Mouse (Mus musculus) gastrocnemius, postnatal 10 days (tissue): ENCODE data around the gene Gm21988. TPM values are rescaled to one million over a fixed set of nuclear protein-coding genes. Genes with fewer than 3 reads are reported as not detected.

ENCODE experiments used
- DNase-seq: peaks from one replicate; pipeline ENCODE4 v3.0.0; 2021; ENCODE audit warnings: mixed read lengths
- total RNA-seq, 2 experiments: library from RNA; stranded (reverse); gene quantifications; 2 replicates each; pipeline ENCODE4 v1.2.3; 2021

Gm21988 gene
- total RNA-seq, 2 experiments from 2014 or later = 2.8 to 3.8 TPM

GRCm38 (mm10) chr11:70236717-70237116 is 2.9 kb downstream of the Gm21988 start:
- no peak for DNase-seq

- no peak for DNase-seq
Measured at GRCm38 (mm10) chr11:70235254-70235900, 4.3 kb downstream of the Gm21988 start.

- no peak for DNase-seq
Measured at GRCm38 (mm10) chr11:70234497-70234896, 5.1 kb downstream of the Gm21988 start.

GRCm38 (mm10) chr11:70234037-70234436 is 5.6 kb downstream of the Gm21988 start:
- no peak for DNase-seq

- no peak for DNase-seq
Measured at GRCm38 (mm10) chr11:70233016-70233415, 6.6 kb downstream of the Gm21988 start.

GRCm38 (mm10) chr11:70232546-70232945 is 7.1 kb downstream of the Gm21988 start:
- DNase-seq = peak; percentile 60

GRCm38 (mm10) chr11:70230239-70230727 is 9.3 kb downstream of the Gm21988 start:
- DNase-seq = peak; percentile 91

GRCm38 (mm10) chr11:70229260-70230010 is 10.2 kb downstream of the Gm21988 start, which contains the start of gene Bcl6b:
TSS of gene Bcl6b (minus strand) at chr11:70229798.
- no peak for DNase-seq

GRCm38 (mm10) chr11:70228828-70229227 is 10.8 kb downstream of the Gm21988 start:
- DNase-seq = peak; percentile 77

- no peak for DNase-seq
Measured at GRCm38 (mm10) chr11:70227661-70228245, 11.9 kb downstream of the Gm21988 start.

GRCm38 (mm10) chr11:70227126-70227525 is 12.5 kb downstream of the Gm21988 start:
- DNase-seq = no peak

GRCm38 (mm10) chr11:70226602-70226890 is 13.1 kb downstream of the Gm21988 start:
- DNase-seq = no peak

- no peak for DNase-seq
Measured at GRCm38 (mm10) chr11:70225798-70226601, 13.6 kb downstream of the Gm21988 start.

GRCm38 (mm10) chr11:70223724-70224123 is 15.9 kb downstream of the Gm21988 start:
- DNase-seq = no peak

GRCm38 (mm10) chr11:70221603-70222500 is 17.8 kb downstream of the Gm21988 start:
- DNase-seq = no peak

GRCm38 (mm10) chr11:70220731-70221602 is 18.7 kb downstream of the Gm21988 start, which contains the start of gene Slc16a13:
TSS of gene Slc16a13 (minus strand) at chr11:70221064.
- DNase-seq = peak; percentile 71

GRCm38 (mm10) chr11:70220323-70220722 is 19.3 kb downstream of the Gm21988 start:
- no peak for DNase-seq

- no peak for DNase-seq
Measured at GRCm38 (mm10) chr11:70219873-70220272, 19.8 kb downstream of the Gm21988 start.

- no peak for DNase-seq
Measured at GRCm38 (mm10) chr11:70218741-70219470, 20.7 kb downstream of the Gm21988 start.

- DNase-seq = no peak
Measured at GRCm38 (mm10) chr11:70218039-70218438, 21.6 kb downstream of the Gm21988 start.
